Mouse (Mus musculus) WW6 (cell line): ENCODE data around the gene Wdr60.
"Not testable (repeated sequence)": the region's sequence is repeated elsewhere in the genome, so short reads cannot be mapped to it uniquely, and the experiment has no call there.

Source experiments
- DNase-seq: peaks from one replicate; pipeline ENCODE4 v3.0.0-alpha.2; 2013; ENCODE audit warnings: low read depth, low spot score

Wdr60 gene

DNA sequence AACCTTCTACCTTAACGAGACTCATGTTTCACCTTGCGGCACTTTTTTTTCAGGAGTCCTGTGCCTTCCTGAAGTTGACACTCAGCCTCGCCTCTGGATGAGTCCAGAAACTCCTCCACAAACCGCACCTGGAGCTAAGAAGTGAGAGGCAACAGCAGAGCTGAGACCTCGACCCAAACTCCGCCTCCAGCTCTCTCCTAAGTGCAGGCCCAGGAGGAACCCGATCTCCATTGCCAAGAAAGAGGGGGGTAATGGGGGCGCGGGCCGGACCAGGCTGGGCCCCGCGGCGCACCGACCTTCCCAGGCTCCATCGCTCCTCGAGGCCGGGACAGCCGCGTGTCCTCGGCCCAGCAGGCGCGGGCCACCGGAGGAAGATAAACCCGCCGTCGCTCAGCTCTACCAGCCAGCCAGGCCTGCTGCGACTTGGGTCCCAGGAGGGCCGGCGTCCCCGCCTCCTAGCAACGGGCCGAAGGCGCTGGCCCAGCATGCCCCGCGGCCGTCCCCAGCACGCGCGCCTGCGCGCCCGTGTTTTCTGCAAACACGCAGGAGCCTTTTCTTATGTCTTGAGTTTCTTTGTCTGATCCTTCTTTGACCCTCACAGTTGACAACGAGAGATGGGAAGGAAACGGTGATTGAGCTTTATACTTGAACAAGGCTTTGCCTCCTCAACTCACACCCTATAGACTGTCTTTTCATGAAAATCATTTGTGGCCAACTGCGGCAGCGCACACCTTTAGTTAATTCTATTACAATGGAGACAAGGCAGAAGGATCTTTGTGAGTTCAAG lies at the start of gene Wdr60:
Gene Wdr60 (minus strand): TSS at position 468 of the 787 bp plus-strand sequence.
- DNase-seq, result peak; percentile 66

DNA sequence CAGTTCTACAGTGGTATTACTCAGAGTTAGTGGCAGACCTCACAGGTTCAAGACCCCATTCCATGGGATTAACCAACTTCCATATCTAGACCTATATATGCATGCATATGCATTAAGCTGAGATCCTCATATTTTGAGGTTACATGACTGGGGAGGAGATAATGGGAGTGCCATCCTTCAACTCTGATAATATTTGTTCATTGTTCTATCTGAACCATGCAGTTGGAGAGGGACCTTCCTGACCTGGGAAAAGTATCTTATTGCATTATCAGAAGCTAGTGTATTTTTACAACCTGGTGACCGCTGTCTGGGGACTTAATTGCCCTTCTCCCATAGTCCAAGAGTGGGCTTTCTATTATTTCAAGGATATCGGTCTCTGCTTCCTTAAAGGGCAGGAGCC lies 45.8 kb upstream of the Wdr60 start:
- no peak for DNase-seq

DNA sequence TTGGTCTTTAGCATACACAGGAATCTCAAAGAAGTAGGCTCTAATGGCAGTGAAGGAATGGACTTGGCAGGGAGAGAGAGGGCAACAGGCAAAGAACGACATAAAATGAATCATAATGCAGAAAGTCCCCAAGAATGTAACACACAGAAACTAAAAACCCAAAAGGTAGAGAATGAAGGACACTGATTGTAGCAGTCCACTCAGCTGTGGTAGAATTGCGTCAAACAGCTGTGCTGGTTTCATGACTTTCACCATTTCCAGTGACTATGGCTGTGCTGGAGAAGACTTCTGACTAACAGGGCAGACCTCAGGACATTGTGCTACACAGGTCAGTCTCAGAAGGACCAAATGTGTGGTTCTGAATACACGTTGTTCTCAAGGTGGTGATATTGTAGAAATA lies 45.0 kb upstream of the Wdr60 start:
- no peak for DNase-seq

DNA sequence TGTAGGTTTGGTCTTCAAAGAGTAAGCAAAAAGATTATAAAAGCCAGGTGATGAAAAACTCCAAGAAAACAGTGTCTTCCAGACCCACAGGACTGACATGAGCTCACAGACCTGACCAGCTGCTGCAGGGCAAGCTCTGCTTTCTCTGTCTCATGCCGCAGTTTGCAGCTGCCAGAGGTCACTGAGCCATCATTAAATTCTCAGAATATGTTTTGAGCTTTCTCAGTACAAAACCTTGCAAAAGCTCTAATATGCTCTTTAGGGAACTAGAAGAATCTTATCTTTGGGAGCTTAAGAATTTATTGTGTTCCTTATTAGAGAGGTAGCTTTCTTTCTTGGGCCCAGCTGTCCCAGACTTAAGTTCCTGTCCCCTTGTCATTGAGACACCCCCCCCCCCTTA lies 43.2 kb upstream of the Wdr60 start:
- no peak for DNase-seq

DNA sequence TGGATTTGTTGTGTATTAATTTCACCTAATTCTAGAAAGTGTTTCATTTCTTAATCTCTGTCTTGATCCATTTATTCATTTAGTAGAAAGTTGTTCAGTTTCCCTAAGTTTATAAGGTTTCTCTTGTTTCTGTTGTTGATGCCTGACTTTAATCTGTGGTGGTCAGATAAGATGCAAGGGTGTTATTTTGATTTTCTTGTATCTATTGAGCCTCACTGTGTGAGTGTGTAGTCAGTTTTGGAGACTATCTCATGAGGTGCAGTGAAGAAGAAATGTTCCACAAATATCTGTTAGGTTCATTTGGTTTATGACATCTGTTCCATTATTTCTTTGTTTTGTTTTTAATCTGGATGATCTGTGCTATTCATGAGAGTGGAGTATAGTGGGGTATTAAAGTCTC lies 39.4 kb upstream of the Wdr60 start:
- DNase-seq, result no peak

DNA sequence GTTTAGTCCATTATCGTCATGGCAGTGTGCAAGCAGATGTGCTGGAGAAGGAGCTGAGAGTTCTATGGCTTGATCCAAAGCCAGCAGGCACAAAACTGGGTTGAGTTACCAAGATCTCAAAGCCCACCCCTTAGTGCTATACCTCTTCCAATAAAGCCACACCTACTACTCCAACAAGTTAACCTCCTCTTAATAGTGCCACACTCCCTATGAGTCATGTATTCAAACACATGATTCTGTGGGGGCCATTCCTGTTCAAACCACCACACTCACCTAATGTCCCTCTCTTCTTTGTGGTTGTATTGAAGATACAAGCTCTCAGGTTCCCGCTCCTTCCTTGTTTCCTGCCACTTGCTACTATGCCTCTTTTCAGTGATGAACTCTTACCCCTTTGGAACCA lies 37.1 kb upstream of the Wdr60 start:
- DNase-seq, result no peak

DNA sequence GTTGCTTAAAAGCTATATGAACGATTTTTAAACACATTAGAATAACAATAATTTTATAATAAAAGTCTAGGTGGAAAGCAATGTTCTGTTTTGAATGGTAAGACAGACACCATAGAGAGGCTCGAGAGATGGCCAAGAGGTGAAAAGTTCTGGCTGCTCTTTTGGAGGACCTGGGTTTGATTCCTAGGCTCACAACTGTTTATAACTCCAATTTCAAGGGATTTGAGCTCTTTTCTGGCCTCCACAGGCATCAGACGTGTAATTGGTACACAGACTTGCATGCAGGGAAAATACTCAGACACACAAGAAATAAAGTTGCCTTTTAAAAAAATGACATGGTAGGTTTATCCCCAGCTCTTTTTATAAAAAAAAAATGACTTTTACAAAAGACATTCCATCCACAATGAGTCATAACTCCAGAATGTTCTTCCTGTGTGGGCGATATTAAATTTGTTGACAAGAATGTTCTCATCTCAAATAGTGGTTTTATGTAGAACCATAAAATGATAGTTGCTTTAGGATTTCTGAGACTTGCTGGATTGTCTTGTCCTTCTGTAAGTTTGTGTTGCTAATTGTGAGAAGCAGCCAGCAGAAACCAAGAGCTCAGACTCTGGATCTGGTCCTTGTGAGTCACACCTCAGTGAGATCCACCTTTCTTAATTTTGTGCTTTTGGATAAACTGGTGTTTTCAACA lies 30.9 kb upstream of the Wdr60 start:
- DNase-seq, result no peak

DNA sequence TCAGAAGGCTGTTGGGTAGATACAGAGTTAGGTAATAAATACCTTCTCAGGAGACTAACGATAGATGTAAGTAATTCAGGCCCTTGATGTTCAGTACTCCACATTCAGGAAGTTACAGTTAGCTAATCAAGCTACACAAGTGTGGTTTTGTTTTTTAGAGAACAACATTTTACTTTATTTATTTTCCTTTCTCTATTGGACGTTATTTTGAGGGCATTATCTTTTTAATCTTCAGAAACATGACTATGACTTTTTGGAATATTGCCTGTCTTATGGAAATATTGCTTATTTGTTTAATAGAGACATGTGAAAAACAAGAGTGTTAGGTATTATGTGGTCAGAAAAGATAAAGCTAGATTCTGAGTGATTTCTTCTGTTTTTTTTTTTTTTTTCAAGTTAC lies 30.4 kb upstream of the Wdr60 start:
- no peak for DNase-seq

DNA sequence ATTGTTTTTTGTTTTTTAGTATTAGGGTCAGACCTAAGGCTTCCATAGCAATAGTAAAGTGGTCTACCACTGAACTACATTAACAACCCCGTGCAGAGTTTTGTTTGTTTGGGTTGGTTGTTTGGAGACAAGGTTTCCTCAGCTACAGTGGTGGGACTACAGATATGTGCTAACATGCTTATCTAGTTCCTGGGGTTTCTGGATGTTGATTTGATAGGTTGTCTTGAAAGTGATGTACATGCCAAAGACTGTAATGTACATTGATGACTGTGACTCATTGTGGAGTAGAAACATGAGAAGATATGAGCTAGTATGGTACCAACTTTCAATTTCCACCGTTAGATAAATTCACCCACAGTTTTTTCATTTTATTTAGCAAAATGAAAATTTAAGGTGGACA lies 20.7 kb upstream of the Wdr60 start:
- no peak for DNase-seq

DNA sequence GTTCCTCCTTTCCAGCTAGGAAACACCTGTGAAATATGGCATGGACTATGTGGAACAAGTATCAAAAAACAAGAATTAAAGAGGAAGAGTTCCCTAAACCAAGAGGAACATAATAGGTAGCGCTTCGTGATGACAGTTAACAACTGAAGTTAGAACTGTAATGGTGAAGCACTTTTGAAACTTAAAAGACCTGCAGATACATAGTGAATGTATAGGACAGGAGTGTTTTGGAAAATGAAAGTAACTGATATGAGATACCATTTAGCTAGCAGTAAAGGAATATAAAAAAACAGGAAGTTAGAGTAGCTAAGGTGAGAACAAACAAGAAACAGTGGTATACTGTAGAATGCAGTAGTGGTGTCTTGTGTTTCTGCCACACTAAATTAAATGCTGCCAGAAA lies 20.0 kb upstream of the Wdr60 start:
- DNase-seq, result no peak

DNA sequence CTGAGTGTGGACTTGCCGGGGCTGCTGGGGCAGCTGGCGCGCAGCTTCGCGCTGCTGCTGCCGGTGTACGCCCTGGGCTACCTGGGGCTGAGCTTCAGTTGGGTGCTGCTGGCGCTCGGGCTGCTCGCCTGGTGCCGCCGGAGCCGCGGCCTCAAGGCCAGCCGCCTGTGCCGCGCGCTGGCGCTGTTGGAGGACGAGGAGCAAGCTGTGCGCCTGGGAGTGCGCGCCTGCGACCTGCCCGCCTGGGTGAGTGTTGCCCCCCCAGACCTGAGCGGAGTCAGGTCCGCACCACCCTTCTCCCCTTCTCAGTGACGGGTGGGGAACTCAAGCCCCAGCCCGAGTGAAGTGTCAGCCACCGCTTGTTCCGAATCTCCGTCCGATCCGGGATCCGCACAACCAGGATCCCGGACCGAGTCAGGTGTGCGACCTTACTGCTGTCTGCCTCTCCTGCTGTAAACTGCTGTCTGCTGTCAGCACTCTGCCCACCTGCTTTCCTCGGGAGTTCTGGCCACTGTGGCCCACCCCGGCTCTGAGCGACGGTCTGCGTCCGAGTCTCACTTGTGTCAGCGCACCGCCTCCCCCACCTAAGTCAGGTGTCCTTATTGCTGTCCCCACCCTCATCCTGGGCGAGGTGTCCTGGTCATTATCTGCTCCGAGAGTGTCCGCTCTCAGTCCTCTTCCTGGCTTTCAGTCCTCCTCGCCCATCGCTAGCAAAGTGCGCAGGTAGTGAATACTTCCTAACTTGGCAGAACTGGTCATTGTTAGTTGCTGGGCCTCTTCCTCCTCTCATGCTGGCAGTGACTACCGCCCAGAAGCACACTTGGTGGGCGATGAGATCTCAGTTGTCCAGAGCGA lies 18.8 kb upstream of the Wdr60 start:
- peak; percentile 18 for DNase-seq

DNA sequence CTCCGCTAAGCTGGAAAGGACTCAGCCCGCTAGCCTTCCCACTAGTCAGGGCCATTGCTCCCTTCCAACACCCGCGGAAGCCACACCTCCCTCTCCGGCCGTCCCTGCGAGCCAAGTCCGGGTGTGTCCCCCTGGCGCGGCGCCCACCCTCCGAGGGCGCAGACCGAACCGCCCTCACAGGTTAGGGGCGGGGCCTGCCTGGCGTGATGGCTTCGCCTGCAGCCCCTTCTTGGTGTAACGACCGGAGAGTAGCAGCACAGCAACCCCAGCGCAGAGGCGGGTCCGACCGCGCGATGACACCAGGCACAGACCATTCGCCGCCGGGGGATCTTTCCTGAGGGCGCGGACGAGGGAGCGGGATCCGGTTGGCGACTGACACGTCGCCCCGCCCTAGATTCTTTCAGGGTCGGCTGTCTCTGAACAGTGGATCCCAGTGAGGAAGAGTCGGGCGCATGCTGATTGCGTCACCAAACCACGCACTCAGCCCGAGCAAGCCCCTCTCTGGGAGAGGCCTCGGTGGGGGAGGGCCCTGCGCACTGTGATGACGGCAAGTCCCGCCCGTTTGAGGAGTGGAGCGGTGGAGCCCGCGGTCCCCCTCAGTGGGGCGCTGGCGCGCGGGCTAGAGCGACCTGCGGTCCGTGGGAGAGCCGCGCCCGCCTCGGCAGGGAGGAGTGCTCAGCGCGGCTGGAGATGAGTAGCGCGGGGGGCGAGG lies 18.0 kb upstream of the Wdr60 start, which contains the start of gene Esyt2:
Gene Esyt2 (plus strand): TSS at position 544 of the 712 bp plus-strand sequence.
- DNase-seq, result peak; percentile 98

DNA sequence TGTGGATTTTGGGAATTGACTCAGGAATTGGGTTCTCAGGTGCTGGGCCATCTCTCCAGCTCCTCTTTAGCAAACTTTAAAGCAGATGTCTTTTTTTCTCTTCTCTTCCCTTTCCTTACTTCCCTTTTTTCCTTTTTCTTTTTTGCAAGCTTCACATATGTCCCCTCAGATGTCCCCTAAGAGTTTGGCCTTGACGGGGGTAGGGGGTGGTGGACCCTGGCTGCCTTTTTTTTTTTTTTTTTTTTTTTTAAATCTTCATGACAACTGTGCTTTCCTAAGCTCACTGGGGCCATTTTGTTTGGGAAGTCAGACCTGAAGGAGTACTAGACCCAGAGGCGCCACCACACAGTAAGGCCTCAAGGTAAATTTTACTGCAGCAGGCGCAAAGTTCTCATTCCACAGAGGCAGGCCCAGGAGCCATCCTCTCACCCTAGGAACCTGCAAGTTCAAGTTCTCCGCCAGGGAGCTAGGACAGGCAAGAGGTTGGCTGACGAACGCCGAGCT lies 17.4 kb upstream of the Wdr60 start:
- DNase-seq, result no peak

DNA sequence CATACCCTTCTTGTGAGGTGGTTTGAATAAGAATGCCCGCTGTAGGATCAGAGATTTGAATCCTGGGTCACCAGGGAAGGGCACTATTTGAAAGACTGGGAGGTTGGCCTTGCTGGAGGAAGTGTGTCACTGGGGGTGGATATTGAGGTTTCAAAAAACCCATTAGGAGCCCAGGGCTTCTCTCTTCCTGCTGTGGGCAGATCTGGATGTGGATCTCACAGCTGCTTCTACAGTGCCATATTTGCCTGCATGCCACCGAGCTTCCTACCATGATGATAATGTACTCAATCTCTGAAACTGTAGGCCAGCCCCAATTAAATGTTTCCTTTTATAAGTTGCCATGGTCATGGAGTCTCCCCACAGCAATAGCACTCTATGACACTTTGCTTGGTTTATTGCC lies 16.4 kb upstream of the Wdr60 start:
- no peak for DNase-seq

DNA sequence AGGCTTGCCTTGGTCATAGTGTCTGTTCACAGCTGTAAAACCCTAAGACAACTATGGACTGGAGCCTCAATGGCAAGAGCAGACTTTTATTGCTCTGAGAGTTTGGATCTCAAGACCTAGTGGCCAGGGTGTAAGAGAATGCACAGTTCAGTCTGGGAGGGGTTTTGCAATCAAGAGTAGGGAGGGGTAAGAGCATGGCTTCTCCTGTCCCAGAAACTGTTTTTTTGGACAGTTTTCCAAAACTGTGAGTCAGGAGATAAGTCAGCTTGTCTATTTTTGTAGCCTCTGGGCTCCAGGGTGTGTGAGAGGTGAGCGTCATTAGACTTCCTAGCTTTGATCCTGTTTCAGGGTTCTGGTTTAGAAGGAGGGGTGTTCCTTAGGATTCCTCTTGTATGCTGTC lies 15.7 kb upstream of the Wdr60 start:
- no peak for DNase-seq

DNA sequence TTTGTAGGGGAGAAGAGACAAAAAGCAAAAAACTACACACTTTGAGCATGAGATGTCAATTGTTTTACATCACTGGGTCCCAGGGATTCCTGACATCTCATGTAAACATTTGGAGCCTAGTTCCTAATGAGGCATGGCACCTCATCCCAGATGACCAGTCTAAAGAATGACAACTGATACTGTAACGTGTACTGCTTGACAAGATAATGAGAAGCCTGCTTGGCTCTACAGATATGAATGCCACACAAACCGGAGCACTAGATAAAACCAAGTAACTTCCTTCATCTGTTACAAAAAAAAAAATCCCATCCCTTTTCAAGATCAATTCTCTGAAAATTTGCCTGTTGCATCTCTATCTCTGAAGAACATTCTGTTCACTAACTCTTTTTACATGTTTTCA lies 14.1 kb upstream of the Wdr60 start:
- no peak for DNase-seq

DNA sequence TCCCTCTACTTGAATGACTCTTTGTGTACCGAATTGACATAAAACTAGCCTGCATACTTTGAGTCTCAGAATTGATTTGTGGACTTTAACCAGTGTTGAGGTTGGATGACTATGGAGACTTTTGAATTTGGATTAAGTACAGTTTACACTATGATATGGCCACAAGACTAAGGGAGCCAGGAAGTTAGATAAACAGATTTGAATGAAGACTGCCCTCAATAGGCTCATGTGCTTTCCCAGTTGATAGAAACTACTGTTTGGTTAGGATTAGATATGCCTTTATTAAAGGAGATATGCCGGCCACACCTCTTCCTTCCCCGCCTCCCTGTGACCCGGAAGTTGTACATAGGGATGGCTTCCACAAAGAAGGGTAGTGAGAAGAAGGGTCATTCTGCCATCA lies 12.8 kb upstream of the Wdr60 start:
- no peak for DNase-seq

DNA sequence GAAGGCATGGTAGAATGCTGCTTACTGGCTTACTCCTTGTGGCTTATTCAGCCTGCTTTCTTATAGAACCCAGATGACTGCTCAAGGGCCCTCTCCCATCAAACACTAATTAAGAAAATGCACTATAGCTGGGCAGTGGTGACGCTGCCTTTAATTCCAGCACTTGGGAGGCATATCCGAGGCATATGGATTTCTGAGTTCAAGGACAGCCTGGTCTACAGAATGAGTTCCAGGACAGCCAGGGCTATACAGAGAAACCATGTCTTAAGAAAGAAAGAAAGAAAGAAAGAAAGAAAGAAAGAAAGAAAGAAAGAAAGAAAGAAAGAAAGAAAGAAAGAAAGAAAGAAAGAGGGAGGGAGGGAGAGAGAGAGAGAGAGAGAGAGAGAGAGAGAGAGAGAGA lies 12.3 kb upstream of the Wdr60 start, which contains the start of gene Gm11027:
Gene Gm11027 (plus strand): TSS at position 301 of the 400 bp plus-strand sequence.
- DNase-seq, result not testable (repeated sequence)

DNA sequence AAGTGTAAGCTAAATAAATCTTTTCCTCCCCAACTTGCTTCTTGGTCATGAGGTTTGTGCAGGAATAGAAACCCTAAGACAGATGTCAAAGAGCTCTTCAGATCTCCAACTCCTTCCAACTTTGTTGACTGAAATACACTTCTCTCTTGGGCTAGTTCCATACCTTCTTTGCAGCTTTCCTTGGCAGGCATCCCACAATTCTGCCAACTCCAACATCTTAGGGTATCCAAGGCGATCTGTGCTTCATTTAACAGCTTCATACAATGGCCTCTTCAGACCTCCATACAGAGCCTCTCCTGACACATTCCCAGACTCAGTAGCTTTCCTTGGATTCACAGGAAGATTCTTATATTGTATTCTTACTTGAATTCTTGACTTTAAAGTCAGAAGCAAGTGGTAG lies 10.9 kb upstream of the Wdr60 start:
- no peak for DNase-seq

DNA sequence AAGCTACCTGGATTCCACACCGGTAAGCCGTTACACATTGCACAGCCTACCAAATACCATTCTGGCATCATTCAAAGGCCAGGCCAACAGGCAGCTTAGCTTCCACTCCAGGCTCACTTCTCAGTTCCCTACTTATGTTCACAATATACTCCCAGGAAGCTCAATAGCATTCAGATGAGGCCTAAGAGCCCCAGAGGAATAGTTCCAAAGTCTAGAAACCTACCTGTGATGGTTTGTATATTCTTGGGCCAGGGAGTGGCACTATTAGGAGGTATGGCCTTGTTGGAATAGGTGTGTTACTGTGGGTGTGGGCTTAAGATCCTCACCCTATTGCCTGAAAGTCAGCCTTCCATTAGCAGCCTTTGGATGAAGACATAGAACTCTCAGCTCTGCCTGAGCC lies 8.2 kb upstream of the Wdr60 start:
- DNase-seq, result no peak

DNA sequence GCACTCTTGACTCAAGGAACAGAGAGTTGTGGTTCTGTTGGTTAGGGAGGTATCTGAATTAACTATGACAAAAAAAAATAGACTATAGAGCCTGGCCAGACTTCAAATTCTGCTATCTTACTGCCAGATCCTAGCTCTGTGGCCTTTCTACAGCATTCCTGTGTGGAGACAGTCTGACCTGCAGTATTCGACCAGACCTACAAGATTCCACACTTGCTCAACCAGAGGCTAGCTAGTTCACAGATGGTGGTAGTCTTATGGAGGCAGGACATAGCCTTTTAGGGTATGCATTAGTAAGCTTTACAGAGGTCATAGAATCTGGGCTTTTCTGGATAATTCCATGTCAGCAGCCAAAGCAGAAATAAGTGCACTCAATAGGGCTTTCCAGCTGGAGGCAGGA lies 7.7 kb upstream of the Wdr60 start:
- no peak for DNase-seq
